In genomic region chr5:136791204-136791603, GRCm38 (mm10) we compare ENCODE assay signal across 9 mouse cellular contexts.
DNase-seq lines count a peak whose midpoint lies in the region; ATAC-seq and TF ChIP-seq lines count a peak whose summit lies in the region.
"Had no signal": no experiment of that assay in that cellular context is flagged by ENCODE, and none has a peak within 500 bp of the region (broad histone marks: within the 10 kb centered on the region; RNA-seq: fewer than 3 reads in every experiment).

No protein-coding gene starts in this region.

- 0 out of 2 replicates have a peak, but pooled peaks have one; percentile 10 for ATAC-seq in lung, embryonic 16.5 days (ENCODE audit: low read depth)
- peak; percentile 58 for ATAC-seq in forebrain, embryonic 15.5 days (replicated peaks)
- no peak; the same call in 1 of the 2 replicates for ATAC-seq in limb, embryonic 12.5 days (ENCODE audit: insufficient number of reproducible peaks, insufficient read depth, low FRiP score, low TSS enrichment, low read depth)
- no peak for ATAC-seq in neural tube, embryonic 15.5 days (ENCODE audit: low FRiP score)

- no peak overlapping the region for H3K27ac ChIP-seq in lung, embryonic 16.5 days (ENCODE audit: low read length)
- peak overlapping the region; percentile 75 for H3K27ac ChIP-seq in forebrain, embryonic 15.5 days (replicated peaks)
- peak overlapping the region; percentile 79 for H3K27ac ChIP-seq in limb, embryonic 12.5 days
- no peak overlapping the region for H3K27ac ChIP-seq in neural tube, embryonic 15.5 days (replicated peaks)
- H3K27ac ChIP-seq: heart, adult 2 months had no signal

- no peaks in the 10 kb centered on the region for H3K27me3 ChIP-seq in lung, embryonic 16.5 days (ENCODE audit: control insufficient read depth, insufficient read depth, low read depth, low read length)
- H3K27me3 ChIP-seq in forebrain, embryonic 15.5 days, result no peaks in the 10 kb centered on the region
- H3K27me3 ChIP-seq in limb, embryonic 12.5 days, result no peaks in the 10 kb centered on the region
- H3K27me3 ChIP-seq in neural tube, embryonic 15.5 days (replicated peaks), result no peaks in the 10 kb centered on the region

- no peaks in the 10 kb centered on the region for H3K36me3 ChIP-seq in lung, embryonic 16.5 days (ENCODE audit: control insufficient read depth, insufficient read depth, low read length)
- no peaks in the 10 kb centered on the region for H3K36me3 ChIP-seq in forebrain, embryonic 15.5 days
- H3K36me3 ChIP-seq in limb, embryonic 12.5 days, result peaks cover 16% of the 10 kb centered on the region
- no peaks in the 10 kb centered on the region for H3K36me3 ChIP-seq in neural tube, embryonic 15.5 days

- TF ChIP-seq CTCF in lung, adult 2 months (IDR thresholded peaks at IDR 0.05; ENCODE audit: insufficient read depth, low read length), result no peak

- 45% methylated on average over 3 of the region's 3 CpGs for WGBS in lung, embryonic 16.5 days
- WGBS in lung, adult 2 months, result 59% methylated on average over 3 of the region's 3 CpGs
- 7% methylated on average over 3 of the region's 3 CpGs for whole genome bisulfite sequencing in forebrain, embryonic 15.5 days
- WGBS in limb, embryonic 12.5 days, result 65% methylated on average over 3 of the region's 3 CpGs
- WGBS in neural tube, embryonic 15.5 days, result 37% methylated on average over 3 of the region's 3 CpGs

- H3K4me2 ChIP-seq in lung, embryonic 16.5 days (ENCODE audit: low read depth, low read length), result 0 out of 2 replicates have a peak overlapping the region, but pooled peaks have one; percentile 24
- H3K4me2 ChIP-seq in forebrain, embryonic 15.5 days (replicated peaks), result peak overlapping the region; percentile 24
- H3K4me2 ChIP-seq in limb, embryonic 12.5 days, result no peak overlapping the region
- H3K4me2 ChIP-seq in neural tube, embryonic 15.5 days, result peak overlapping the region; percentile 20; the same call in 1 of the 2 replicates

- no peak overlapping the region for H3K9ac ChIP-seq in lung, embryonic 16.5 days (ENCODE audit: low read length)
- no peak overlapping the region for H3K9ac ChIP-seq in forebrain, embryonic 15.5 days (replicated peaks)
- H3K9ac ChIP-seq in limb, embryonic 12.5 days (replicated peaks), result no peak overlapping the region
- no peak overlapping the region for H3K9ac ChIP-seq in neural tube, embryonic 15.5 days (replicated peaks)

- TF ChIP-seq POLR2A in lung, adult 2 months (IDR thresholded peaks at IDR 0.05; ENCODE audit: borderline replicate concordance, extremely low read depth, low read depth, low read length), result no peak

- no peaks in the 10 kb centered on the region; the same call in 1 of the 2 replicates for H3K4me1 ChIP-seq in lung, embryonic 16.5 days (replicated peaks; ENCODE audit: control insufficient read depth, insufficient read depth, low read length)
- H3K4me1 ChIP-seq in lung, adult 2 months (ENCODE audit: control insufficient read depth, insufficient read depth, low read length), result no peaks in the 10 kb centered on the region
- H3K4me1 ChIP-seq in forebrain, embryonic 15.5 days, result peaks cover 10% of the 10 kb centered on the region
- H3K4me1 ChIP-seq in limb, embryonic 12.5 days (replicated peaks), result peaks cover 24% of the 10 kb centered on the region
- H3K4me1 ChIP-seq in neural tube, embryonic 15.5 days, result peaks cover 3% of the 10 kb centered on the region

- no peaks in the 10 kb centered on the region for H3K9me3 ChIP-seq in lung, embryonic 16.5 days (ENCODE audit: control insufficient read depth, low read length)
- no peaks in the 10 kb centered on the region for H3K9me3 ChIP-seq in forebrain, embryonic 15.5 days
- peaks cover 6% of the 10 kb centered on the region for H3K9me3 ChIP-seq in limb, embryonic 12.5 days
- H3K9me3 ChIP-seq in neural tube, embryonic 15.5 days (replicated peaks), result no peaks in the 10 kb centered on the region

- H3K4me3 ChIP-seq in lung, embryonic 16.5 days (ENCODE audit: low read length), result no peak overlapping the region
- no peak overlapping the region for H3K4me3 ChIP-seq in lung, adult 2 months (replicated peaks; ENCODE audit: extremely low read depth, low read depth, low read length)
- H3K4me3 ChIP-seq in forebrain, embryonic 15.5 days, result no peak overlapping the region
- no peak overlapping the region for H3K4me3 ChIP-seq in limb, embryonic 12.5 days (replicated peaks)
- H3K4me3 ChIP-seq in neural tube, embryonic 15.5 days (replicated peaks), result no peak overlapping the region
- H3K4me3 ChIP-seq: heart, adult 2 months had no signal

- no peak for DNase-seq in lung, adult 2 months
- DNase-seq in ovary, postnatal 14 days (ENCODE audit: low spot score), result no peak
- no peak for DNase-seq in right cerebral cortex, postnatal 4 days
- no peak for DNase-seq in spleen, postnatal 10 days (ENCODE audit: low spot score in 2 of 2)

Comparison
In these comparisons a context has a peak if more than half of its experiments do, and no peak if none do; other contexts are left out.
1. ATAC-seq: peak in lung, embryonic 16.5 days (single experiment) and forebrain, embryonic 15.5 days (single experiment); none in limb, embryonic 12.5 days (single experiment) and neural tube, embryonic 15.5 days (single experiment).
2. H3K27ac ChIP-seq: peak in forebrain, embryonic 15.5 days (single experiment) and limb, embryonic 12.5 days (single experiment); none in lung, embryonic 16.5 days (single experiment) and neural tube, embryonic 15.5 days (single experiment).